Mouse (Mus musculus) lung, postnatal 10 days (tissue): ENCODE measurements around the gene Lyl1.
A peak's percentile ranks its signal among the peaks of the same experiment; 100 is the strongest.

Experiments
- DNase-seq: peaks from one replicate; pipeline ENCODE4 v3.0.0; 2021

Gene Lyl1

GRCm38 (mm10) chr8:84722850-84723570, 21.8 kb downstream of the Lyl1 start, which contains the start of gene G430095P16Rik:
Gene G430095P16Rik, plus strand, starts transcription at chr8:84723007.
- DNase-seq = peak; percentile 93

DNA sequence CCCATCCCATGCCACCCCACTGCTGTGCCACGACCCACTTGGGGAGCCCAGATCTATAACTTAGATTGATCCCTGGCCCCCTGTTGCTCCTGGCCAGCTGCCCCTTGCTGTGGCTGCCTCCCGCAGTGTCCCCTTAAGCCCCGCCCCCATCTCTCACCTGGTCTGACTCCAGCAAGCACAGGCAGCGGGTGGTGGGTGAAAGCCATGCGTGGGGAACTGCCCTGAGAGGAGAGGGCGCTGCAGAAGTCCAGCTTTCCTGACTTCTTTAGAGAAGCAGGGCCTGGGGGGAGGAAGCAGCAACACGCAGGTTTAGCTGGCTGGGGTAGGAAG, 22.3 kb downstream of the Lyl1 start:
- no peak for DNase-seq

DNA sequence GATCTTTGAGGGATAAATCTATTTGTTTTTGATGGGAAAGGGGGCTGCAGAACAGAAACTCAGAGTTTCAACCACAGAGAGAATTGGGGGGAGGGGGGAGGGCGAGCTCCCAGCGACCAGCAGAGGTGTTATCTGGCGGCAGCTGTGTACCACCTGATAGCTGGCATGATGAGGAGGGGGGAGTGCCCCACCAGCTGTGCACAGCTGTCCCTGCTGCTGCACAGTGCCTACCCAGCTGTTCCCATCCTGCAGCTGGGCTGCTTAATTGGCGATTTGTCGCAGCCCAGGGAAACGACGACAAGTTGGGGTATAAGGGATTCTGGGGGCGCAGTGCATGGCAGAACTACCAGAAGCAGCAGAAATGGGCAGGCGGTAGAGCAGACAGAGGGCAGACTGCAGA, 23.4 kb downstream of the Lyl1 start:
- no peak for DNase-seq

GRCm38 (mm10) chr8:84725246-84725940, 24.1 kb downstream of the Lyl1 start:
- no peak for DNase-seq

- peak; percentile 76 for DNase-seq
These were observed 24.6 kb downstream of the Lyl1 start for GRCm38 (mm10) chr8:84725941-84726259.

- DNase-seq = no peak
These were observed 27.2 kb downstream of the Lyl1 start for GRCm38 (mm10) chr8:84728474-84728873.

GRCm38 (mm10) chr8:84729921-84730362, 28.7 kb downstream of the Lyl1 start:
- DNase-seq = peak; percentile 76

- DNase-seq = peak; percentile 53
These were observed 29.5 kb downstream of the Lyl1 start for GRCm38 (mm10) chr8:84730541-84731370.

DNA sequence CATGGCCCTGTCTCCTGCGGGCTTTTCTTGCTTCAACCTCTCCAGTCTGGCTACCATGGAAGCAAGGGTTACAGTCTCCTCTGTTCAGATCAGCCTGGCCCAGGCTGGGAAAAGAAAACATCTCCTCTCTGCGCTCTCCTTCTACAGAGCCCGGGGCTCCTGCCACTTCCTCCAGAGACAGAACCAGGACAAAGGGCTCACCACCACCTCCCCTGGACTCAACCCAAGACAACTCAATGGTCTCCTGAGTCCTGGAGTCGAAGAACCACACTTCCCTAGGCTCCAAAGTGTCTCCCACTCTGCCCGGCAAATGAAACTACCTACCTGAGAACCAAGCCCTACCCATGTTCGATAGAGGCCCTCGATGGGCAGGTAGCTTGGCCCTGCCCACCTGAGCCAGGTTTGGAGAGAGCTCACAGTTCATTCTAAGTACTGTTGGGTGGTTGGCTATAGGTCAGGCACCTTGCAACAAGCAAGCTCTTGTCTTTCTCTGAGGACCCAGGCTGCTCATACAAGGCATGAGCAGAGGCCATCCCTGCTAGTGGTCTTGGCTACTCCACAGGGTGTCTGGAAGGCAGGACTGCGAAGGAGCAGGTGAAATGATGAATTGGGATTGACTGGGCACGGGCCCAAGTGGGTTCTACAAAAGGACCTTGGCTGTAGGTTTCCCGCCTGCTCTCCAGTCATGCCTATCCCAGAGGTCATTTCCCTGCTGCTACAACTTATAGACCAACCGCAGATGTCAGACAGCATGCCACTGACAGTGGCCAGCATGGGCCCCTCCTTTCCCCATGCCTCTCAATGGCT, 30.3 kb downstream of the Lyl1 start:
- DNase-seq = no peak

GRCm38 (mm10) chr8:84732545-84732944, 31.3 kb downstream of the Lyl1 start:
- no peak for DNase-seq

DNA sequence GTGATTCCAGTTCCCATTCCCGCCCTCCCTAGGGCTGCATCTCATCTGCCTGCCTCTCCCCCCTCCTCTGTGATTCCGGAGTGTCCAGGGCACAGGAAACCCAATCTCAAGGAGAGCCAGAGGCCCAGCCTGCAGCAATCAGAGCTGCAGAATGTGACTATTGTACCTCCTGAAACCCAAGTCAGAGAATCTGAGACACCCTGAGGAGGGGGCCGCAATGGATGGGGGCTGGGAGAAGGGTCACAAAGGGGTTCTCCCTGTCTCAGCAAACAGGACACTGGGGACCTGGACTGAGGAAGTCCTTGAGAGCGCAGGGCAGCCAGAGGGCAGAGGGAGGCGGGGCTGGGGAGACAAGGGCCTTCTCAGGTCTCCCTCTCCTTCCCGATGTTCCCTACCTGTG, 31.7 kb downstream of the Lyl1 start:
- DNase-seq = peak; percentile 48

DNA sequence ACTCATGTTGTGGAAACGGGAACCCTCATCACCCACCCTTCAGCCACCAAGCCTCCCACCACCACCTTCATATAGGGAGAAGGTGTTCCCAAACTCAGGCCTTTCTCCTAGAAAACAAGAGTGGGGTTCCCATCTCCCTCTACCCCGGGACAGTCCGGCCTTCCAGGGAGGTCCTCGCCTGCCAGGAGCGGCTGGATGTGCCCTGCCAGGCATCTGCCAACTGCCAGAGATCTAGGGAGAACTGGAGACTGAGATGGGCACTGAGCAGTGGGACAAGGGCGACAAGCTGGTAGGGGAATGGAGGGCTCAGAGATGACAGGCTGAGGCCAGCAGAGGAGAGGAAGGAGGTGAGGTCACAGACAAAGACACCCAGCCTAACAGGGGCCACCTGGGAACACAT, 32.7 kb downstream of the Lyl1 start:
- no peak for DNase-seq

DNA sequence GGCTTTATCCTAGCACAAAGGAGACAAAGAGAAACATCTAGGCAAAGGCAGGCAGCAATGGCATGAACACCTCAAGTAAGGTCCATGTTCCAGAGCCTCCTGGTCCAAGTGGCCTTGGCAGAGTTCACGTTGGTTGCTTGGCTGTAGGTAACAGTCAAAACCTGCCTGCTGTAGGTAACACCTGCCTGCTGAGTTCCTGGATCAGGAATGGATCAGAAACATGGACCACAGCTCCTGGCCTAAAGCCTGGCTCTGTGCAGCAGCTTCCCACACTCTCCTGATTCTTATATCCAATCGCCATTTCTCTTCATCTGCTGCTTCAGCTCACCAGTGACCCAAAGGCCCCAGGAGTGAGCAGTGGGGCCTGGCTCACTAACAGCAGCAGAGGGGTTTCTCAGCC, 33.4 kb downstream of the Lyl1 start:
- no peak for DNase-seq

DNA sequence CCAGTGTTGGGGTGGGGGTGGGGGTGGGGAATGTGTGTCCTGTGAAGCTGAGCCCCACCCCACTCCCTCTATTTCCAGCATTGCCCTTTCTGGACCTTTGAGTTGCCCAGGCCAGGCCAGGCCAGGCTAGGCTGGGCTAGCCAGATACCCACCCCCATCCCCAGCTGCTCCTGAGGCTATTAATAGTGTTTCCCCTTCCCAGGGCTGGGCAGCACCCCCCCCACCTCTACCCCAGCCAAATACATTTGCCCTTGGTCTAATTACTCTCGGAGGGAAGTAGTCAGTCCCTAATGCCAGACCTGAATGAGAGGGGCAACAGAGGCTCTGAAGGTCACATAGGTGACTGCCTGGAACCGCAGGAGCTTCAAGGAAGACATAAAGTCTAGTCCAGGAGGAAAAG, 34.3 kb downstream of the Lyl1 start:
- DNase-seq = no peak

GRCm38 (mm10) chr8:84736521-84736920, 35.3 kb downstream of the Lyl1 start:
- no peak for DNase-seq

- peak; percentile 91 for DNase-seq
These were observed 36.4 kb downstream of the Lyl1 start for GRCm38 (mm10) chr8:84737608-84738007.

- no peak for DNase-seq
These were observed 37.0 kb downstream of the Lyl1 start for GRCm38 (mm10) chr8:84738266-84738665.

- no peak for DNase-seq
These were observed 37.6 kb downstream of the Lyl1 start for GRCm38 (mm10) chr8:84738715-84739400.

DNA sequence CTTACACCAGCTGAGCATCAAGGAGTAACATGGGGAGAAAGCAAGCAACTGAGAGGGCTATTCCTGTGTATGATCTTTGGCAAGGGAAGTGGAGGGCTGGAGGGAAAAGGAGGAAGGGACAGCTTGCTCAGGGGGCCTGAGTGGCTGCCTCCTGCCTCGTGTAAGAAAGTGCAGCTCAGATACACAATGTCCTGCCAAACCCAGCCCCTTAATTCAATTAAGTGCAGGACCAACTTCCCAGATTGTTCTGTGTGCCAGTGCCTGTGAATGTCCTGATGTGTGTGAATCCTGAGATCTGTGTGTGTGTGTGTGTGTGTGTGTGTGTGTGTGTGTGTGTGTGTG, 38.1 kb downstream of the Lyl1 start:
- DNase-seq = peak; percentile 66

DNA sequence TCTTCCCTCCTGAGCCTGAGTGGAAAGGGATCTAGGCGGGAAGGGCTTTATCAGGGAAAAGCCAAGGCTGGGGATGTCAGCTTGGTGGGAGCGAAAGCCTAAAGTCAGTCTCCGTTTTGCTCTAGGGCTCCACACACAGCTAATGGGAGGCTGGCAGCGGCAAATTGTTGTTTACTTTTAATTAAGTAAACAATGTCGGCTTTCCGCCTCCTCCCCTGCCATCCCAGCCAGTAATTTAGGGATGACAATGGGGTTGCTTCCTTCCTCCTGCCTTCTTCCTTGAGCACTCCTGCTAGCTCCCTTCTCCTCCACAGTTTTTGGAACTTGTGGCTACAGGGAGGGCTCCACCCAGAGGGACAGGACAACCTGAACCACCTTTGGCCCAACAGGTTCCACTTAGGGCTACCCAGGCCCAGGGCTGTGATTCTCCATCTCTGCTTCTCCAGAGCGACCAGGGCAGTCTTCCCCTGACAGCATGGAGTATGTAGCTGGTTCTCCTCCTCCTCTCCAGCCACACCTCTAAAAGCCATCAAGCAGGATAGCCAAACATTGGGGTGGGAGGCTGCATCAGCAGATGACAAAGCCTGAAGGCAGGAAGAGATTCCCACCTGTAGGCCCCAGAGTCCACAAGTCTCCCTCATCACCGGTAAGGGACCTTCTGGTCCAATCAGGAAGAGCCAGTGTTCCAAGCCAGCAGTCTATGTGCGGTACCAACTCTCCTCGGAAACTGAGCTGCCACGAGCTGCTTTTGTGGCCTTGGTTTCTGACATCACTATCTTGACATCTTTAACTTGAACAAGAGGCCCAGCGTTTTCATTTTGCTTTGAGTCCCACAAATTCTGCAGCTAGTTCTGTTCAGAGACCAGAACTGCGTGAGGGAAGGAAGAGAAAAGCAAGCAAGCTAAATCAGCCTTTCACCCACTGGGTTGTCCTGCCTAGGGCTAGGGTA, 39.9 kb downstream of the Lyl1 start:
- DNase-seq = peak; percentile 64
